Mouse (Mus musculus) E14TG2a.4 (cell line): ENCODE data around the gene Rnls.

Experiments
- CTCF ChIP-seq: conservative IDR thresholded peaks from 2 replicates; pipeline ENCODE4 v1.5.1; 2014; ENCODE audit warnings: low read length
- POU5F1 ChIP-seq: IDR thresholded peaks from 2 replicates; pipeline ENCODE4 v1.6.1; 2014; ENCODE audit warnings: low read length, borderline replicate concordance

- peak; percentile 40 for TF ChIP-seq CTCF
- no peak for TF ChIP-seq POU5F1
Observed at GRCm38 (mm10) chr19:33227004-33227403, 165.1 kb downstream of the Rnls start.
